Mouse (Mus musculus): ENCODE data around the gene Itpr1.
A peak's percentile ranks its signal among the peaks of the same experiment; 100 is the strongest.
"Not testable (repeated sequence)": the region's sequence is repeated elsewhere in the genome, so short reads cannot be mapped to it uniquely, and the experiment has no call there.

The Itpr1 gene

GRCm38 (mm10) chr6:108544917-108545316 is 332.0 kb downstream of the Itpr1 start:
- no peak for DNase-seq (ENCODE audit: low spot score in 2 of 2)

- no peak for DNase-seq (ENCODE audit: low spot score in 2 of 2)
Observed at GRCm38 (mm10) chr6:108545464-108545863, 332.6 kb downstream of the Itpr1 start.

DNA sequence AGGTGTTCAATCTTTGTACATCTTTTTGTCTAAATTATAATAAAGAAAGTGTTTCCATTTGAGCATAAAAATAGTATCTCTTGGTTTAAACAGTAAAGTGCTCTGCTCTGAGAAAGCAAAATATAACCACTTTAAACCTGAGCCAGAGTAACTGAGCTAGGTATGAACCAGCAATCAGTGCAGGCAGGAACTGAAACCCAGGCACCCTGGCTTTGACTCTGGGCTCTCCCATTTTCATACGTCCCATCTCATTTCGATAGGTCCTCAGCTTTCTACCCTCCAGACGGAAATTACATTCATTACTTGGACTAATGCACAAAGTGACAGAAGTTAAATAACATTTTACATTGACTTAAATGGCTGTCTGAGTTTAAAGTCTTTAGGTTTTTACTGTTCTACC is 335.5 kb downstream of the Itpr1 start:
- DNase-seq (ENCODE audit: low spot score in 2 of 2): no peak

- no peak for DNase-seq (ENCODE audit: low spot score in 2 of 2)
Observed at GRCm38 (mm10) chr6:108549495-108549935, 336.6 kb downstream of the Itpr1 start.

- no peak for DNase-seq (ENCODE audit: low spot score in 2 of 2)
Observed at GRCm38 (mm10) chr6:108551725-108552620, 339.1 kb downstream of the Itpr1 start.

DNA sequence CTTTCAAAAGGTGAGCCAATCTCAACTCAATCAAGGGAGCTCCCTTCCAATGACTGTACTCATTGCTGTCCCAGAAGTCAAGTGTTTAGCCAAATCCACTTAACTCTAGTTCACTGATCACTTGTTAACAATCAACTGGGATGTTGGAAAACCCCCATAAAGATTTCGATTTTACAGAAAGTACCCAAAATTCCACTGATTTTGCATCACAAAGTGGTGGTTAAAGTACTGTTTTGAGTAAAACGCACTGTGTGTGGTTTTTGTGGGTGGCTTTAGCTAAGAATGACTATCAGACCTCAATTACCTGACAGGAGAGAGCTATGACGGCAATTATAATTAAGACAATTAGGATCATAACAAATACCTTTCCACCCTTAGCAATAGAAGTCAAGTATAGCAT is 340.1 kb downstream of the Itpr1 start:
- DNase-seq (ENCODE audit: low spot score in 2 of 2): no peak

DNA sequence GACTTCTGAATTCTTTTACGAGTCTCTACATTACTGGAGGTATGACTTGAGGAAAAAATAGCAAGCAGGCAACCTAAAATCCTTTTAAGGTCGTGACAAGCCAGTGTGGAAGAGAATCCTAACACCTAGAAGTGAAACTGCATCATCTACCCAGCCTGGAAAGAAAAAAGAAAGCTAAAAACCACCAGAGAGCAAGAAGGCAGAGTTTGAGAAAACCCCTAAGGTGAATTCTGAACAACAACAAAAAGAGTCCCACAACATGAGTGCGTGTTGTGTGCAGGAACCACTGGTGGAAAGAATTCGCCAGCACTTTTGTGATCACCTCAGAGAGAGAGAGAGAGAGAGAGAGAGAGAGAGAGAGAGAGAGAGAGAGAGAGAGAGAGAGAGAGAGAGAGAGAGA is 340.6 kb downstream of the Itpr1 start:
- no peak for DNase-seq (ENCODE audit: low spot score in 2 of 2)

GRCm38 (mm10) chr6:108554389-108554788 is 341.5 kb downstream of the Itpr1 start:
- peak in 1 of 2 experiments; percentile 21 for DNase-seq (ENCODE audit: low spot score in 2 of 2)

- DNase-seq (ENCODE audit: low spot score in 2 of 2): no peak
Observed at GRCm38 (mm10) chr6:108554878-108555277, 342.0 kb downstream of the Itpr1 start.

DNA sequence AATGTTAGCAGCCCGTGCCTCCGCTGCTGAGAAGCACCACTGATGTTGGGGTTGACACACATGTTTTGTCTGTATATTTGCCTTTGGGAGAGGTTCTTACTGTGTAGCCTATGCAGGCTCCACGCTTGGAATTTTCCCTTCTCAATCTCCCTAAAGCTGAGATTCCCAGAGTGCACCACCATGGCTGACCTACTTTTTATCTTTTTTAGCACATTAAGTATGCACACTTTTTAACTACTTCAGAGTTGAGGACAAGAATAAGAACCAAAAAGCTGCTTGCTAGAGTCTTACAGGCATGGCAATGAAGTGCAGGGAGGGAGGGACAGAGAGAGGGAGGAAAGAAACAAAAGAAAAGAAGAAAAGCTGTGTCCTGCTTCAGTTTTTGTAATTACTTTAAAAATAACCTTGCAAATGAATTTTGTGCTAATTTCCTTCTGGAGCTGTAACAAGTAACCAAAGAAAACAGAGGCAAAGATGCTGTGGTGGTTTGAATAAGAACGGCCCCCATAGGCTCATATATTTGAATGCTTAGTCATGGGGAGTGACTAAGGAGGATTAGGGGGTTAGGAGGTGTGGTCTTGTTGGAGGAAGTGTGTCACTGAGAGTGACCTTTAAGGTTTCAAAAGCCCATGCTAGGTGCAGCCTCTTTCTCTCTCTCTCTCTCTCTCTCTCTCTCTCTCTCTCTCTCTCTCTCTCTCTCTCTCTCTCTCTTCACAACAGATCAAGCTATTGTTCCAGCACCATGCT is 344.9 kb downstream of the Itpr1 start:
- DNase-seq (ENCODE audit: low spot score in 2 of 2): no peak

GRCm38 (mm10) chr6:108559226-108559625 is 346.3 kb downstream of the Itpr1 start:
- DNase-seq (ENCODE audit: low spot score in 2 of 2): not testable (repeated sequence)

DNA sequence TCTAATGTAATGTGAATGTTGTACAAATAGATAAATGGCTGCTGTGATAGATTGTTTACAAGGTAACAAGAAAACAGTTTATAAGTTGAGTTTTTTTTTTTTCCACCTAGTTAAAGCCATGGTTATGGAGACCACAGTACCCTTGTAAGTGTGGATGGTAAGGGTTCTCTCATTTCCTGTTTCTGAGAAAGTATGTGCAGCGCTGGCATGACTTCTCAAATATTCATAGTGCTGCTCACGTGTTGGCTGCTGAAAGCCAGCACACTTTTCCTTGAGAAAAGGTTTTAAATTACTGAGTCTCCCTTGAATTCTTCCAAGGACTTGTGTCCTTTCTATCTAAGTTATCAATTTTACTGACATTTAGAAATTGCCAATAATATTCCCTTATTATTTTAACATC is 350.1 kb downstream of the Itpr1 start:
- no peak for DNase-seq (ENCODE audit: low spot score in 2 of 2)

- not testable (repeated sequence) for DNase-seq (ENCODE audit: low spot score in 2 of 2)
Observed at GRCm38 (mm10) chr6:108565447-108565846, 352.6 kb downstream of the Itpr1 start.

DNA sequence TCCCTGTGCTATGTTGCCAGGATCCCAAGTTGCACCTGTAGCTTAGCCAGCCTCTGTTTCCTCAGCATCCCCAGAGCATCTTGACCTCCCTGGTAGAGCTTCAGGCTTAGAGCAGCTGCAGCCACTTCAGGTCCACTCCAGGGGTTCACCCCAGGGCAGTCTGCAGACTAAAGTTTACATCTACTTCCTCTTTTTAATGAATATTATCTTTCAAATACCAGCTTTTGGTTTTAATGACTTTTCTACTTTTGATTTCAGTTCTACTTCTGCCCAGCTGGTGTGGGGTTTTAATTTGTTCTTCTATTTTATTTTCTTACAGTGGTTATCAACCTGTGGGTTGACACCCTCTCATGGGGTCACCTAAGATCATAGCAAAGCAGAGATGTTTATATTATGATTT is 353.7 kb downstream of the Itpr1 start:
- no peak for DNase-seq (ENCODE audit: low spot score in 2 of 2)

DNA sequence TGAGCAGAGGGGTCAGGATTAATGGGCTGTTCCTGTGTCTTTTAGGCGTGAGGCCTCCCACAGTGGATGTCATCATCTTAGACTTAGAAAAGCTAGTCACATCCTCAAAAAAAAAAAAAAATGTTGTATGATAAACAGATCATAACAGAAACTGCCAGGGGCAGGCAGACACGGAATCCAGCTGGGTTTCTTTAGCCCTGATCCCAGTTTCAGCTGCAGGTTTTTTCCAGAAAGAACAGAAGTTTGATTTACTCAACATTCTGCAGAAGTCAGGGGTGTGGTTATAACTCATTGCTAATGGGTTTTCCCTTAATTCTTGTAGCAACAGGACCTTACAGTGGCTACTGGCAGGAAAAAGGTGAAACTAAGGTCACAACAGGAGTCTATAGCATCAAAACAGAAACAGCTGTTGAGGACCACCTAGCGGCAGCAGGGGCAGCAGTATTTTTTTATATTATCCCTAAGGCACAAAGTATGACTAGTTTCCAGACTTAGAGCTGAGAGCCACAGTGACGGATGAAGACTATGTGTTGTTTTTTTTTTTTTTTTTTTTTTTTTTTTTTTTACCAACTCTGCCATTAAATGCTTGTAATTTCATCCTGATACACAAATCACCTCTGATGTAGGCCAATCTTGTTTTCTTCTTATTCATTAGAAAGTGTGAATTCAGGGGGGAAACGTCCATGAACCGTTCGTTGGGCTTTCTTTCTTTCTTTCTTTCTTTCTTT is 356.7 kb downstream of the Itpr1 start:
- DNase-seq (ENCODE audit: low spot score in 2 of 2): no peak

DNA sequence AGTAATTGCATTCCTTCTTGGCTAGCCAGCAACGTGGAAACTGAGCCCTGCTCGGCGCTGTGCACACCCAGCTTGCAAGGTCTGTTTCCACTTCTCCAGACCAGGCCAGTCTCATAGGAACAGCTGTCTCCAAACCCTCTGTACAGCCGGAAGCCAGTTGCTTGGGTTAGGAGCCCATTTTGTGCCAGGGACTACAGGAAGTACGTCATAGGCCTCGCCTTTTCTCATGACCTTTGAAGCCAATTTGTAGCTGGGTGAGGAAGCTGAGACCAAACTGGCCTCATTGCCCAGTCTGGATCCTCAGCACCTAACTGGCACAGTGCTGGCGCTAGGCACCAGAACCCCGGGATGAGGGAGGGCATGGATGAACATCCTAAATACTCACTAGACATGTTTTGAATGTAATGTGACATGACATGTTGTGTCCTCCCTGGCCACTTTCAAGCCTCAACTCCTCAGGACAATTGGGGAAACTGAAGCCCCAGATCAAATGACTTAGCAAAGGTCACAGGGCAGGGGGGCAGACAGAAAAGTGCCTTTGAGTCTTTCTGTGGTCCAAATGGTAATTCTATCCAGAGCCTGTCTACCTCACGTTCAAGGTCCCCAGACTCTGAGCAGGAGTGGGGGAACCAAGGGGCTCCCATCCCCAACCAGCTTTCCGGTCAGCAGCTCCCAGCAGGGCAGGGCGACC is 357.6 kb downstream of the Itpr1 start:
- DNase-seq (ENCODE audit: low spot score in 2 of 2): no peak

GRCm38 (mm10) chr6:108571042-108571590 is 358.2 kb downstream of the Itpr1 start:
- DNase-seq (ENCODE audit: low spot score in 2 of 2): peak; percentile 70 to 72

DNA sequence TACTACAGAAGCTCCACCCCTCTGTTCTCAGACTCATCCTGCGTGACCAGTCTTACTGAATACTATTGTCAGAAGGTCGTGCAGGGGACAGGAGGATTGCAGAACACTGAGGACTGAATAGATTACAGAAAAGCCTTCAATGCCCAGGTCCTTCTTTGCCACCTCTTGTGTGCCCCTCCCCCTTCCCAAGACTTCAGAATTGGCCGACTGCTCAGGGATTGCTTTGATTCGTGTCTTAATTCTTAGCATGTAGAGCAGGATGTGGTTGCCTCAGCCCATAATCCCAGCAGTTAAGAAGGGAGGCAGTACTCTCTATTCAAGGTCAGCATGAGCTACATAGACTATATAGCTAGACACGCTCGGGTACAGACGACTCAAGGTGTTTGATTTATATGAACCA is 359.8 kb downstream of the Itpr1 start:
- no peak for DNase-seq (ENCODE audit: low spot score in 2 of 2)

DNA sequence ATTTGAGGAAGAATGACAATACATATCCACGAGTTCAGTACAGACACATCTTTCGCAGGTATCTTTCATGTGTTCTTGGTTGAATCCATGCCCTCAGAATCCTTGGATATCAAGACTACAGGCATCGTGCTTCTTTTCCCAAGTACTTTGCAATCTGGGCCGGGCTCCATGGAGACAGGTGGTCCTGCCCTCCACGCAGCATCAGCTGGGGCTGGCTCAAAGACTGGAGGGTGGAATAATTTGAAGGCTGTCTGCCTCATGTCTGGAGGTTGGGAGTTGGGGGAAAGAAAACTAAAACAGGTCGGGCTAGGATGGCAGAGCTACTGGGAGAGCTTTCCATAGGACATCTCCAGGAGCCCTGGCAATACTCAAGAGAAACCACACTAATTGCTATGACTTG is 364.2 kb downstream of the Itpr1 start:
- peak in 1 of 2 experiments; percentile 35 for DNase-seq (ENCODE audit: low spot score in 2 of 2)

GRCm38 (mm10) chr6:108588426-108588825 is 375.5 kb downstream of the Itpr1 start:
- no peak for DNase-seq (ENCODE audit: low spot score in 2 of 2)

DNA sequence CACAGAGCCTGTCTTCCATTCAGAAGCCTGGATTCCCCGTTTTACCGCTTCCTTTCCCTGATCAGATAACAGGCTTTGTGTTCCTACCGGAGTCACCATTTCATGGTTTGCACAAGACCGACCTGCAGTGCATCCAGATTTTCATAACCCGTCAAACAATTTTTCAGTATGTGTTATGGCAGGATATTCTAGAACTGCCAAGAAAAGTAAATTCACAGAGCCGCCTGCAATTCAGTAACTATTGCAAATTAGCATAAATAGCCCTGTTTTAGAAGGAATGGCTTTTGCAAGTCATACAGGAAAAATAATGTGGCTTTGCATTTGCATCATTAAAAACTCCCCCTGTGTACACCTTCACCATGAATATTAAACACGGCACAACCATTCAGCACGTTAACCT is 379.3 kb downstream of the Itpr1 start:
- no peak for DNase-seq (ENCODE audit: low spot score in 2 of 2)
